Mouse (Mus musculus): ENCODE results near the gene Pigz.
A peak's percentile ranks its signal among the peaks of the same experiment; 100 is the strongest.

The Pigz gene

DNA sequence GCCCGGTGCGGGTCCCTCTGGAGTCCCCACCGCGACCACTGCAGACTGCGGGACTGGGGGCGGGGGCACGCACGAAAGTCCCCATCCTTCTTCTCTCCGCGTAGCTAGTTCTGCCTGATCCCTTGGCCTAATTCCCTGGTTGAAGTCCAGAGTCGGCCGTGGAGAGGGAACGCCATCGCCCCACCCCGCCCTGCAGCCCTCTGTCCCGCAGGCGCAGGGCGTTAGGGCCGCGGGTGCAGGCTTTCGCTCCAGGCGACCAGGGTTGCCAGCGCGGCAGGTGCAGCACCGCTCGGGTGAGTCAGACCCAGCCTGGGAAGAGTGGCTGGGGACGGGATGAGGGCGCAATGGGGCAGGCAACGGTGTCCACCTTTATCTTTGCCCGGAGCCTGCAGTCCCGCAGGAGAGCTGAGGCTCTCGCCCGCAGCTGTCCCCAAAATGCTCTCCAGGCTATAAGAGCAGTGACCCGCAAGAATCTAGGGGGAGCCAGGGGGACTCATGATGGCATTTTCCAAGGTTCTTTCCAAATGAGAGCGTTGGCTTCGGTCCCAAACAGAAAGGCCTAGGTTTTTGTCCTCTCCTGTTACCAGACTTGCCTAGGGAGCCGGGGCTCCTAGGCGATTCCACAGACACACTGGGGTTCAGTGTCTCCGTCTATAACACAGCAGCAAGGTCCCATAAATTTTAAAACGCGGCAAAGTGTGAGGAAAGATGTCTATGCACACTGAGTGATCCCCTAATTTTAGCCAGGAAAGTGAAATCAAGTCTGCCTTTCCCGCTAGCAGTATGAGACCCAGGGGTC, at the start of gene Pigz:
Gene Pigz (plus strand): TSS at position 101 of the 799 bp plus-strand sequence.
- peak; percentile 45 for DNase-seq

DNA sequence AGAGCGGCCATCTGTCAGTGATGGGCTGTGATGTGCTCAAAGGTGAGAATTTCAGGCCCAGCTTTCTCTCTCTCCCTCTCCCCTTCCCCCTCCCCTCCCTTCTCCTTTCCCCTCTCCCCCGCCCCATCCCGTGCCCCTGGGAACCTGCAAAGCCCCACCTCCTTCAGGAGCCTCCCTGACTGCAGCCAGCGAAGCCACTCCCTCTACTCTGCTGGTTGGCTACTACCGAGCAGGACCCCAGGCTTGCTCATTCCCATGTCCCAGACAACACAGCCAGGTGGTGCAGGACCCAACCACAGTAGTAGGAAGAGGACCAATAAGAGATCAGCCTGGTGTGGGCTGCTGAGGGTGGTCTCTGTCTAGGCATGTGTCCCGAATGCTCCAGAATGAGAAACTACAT, 49.7 kb upstream of the Pigz start:
- no peak for DNase-seq

DNA sequence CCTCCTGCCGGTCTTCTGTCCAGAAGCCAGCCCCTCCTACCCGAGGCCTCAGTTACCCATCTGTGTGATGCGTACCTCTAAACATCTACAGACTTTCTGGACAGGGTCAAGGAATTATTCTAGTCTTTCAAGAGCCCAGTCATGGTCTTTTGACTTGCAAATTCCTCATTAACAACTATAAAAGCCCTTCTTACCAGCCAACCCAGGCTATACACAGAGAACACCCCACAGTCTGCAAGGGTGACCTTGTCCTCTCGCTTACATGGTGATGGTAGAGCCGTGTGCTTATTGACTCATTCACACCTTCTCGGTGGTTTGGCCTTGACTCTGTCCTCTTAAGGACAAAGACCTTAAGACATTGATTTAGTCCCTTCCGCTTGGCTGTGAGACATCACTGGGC, 42.7 kb upstream of the Pigz start:
- no peak for DNase-seq

DNA sequence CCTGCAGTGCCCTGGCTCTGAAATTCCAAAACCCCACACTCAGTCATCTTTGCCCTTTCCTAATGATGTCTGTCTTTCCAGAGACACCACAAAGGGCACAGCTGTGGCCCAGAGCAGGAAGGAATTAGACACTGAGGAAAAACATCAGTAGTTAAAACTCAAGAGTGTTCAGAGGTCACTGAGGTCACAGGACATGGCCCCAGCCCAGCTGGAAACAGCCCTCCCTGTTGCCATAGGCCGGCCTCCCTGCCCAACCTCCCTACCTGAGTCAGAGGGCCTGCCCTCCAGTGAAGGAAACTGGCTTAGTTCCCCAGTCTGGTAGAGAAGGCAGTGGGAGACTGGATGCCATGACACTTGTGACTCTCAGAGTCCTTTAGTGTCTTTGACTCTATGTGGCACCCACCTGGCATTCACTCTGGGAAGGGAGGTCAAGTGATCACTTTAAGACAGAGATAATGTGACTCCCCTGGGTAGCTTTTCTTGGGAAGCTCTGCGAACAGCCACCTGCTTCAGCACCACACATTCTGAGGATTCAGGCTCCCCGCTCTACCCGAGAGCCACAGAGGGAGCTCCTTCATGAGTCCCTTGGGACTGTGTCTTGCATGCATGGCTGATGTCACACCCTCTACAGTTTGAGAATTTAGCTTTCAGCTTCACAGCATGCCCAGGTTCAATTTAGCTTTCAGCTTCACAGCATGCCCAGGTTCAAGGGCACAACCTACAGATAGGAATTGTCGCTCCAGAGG, 40.1 kb upstream of the Pigz start:
- no peak for DNase-seq

DNA sequence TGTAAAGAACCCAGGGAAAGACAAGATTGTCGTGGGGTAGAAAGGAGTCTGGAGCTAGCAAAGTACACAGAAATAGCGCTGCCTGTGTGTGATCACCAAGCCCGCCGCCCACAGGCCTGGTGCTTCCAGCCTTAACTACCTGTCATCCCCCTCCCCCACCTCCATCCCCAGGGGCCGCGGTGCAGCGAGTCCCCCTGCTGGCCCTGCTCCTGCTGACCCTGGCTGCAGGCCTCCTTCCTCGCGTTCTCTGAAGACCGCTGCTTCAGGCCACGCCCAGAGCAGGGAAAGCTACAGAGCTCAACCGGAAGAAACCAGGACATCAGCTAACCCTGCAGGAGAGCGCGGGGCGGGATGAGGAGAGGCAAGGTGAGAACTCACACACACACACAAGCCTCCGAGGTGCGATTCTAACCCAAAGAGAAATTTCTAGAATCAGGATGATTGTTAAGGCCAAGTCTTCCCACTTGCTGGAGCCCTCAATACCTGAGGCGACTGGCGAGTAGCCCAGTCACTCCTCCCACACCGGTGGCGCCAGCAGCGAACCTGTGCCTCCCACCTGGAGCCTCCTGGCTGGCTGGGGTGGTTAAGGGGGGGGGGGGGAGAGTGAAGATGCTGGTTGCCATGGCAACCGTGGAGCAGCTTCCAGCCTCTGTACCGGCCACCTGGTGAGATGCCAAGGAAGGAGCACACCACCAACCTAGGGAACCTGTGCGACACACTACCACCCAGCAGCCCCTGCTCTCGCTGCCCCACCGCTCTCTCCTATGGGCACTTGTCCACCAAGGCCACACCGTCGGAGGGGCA, 36.5 kb upstream of the Pigz start:
- peak; percentile 32 for DNase-seq

DNA sequence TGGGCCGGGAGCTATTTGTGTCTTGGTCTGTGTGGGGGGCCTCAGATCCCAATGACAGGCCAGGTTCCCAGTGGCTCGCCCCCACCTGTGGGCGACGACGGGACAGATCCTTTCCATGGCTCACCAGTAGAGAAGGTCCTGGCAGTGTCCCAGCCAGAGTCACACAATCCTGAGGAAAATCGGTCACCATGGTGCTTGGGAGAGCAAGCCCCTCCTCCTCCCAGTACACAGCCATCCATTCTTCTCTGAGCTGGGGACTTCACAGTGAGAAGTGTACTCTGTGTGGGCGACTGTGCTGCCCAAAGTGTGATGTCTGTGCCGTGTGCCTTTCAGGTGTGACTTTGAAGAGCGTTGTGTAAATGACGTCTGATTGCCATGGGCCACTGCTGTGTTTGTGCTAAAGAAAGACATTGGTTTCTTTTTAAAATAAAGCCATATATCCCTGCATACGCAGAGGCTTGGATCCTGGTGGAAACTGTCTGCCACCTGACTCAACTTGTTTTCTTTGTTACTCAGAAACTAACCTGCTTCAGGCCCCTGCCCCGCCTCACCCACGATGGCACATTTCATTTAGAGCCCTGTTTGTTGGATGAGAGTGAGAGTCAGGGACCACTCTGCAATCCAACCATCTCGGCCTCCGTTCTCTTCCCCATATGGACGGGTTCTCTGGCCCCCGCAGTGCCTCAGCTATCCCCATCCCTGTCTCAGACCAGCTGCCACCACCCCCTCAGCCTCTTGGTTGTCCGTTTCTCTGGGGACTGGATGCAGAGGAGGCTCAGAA, 34.9 kb upstream of the Pigz start:
- DNase-seq = no peak

DNA sequence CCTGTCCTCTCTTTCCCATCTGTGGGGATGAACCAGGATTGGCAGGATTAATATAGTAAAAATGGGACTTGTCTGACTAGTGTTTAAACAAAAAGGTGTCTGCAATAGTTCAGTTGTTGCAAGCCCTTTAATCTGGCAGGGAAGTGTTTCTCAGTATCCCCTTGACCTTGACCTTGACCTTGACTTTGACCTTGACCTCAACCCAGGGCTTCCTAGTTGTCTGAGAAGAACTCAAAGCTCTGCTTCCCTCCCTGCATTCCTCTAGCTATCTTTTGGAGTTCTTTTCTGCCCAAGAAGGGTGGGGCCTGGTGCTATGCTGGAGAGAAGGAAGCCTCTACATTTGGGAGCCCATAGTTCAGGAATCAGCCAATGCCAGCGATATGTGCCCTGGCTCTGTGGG, 31.8 kb upstream of the Pigz start:
- DNase-seq = no peak

DNA sequence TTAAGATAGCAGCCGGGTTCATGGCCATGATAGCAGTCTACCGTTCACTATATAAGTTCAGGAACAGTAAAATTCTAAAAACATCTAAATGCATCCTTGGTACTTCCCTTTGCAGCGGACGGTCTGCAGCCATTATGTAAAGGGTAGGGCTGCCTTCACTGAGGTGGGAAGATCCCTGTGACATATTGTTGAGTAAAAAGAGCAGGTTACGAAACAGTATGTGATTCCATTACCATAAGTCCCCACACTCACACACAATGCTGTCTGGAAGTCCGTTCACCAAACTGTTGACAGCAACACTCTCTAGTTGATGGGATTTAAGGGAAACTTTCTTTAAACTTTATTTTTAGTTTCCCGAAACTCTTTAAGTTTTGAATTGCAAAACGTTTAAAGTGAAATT, 30.4 kb upstream of the Pigz start:
- DNase-seq = no peak

DNA sequence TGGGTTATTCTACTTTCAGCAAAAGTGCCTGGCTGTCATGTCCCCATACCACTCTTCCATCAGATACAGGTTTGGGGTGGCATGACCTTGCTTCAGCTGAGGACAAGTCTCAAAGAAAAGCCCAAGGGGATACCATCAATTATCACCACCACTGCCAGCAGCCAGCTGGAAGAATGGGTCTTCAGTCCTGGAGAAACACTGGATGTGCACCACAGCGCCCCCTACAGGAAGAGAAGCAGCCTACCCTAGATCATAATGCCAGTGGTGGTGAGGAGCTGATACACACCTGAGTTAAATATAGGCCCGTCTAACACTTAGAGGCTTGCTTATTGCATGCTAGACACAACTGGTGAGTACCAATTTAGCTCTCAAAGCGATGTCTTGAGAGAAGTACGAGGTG, 28.3 kb upstream of the Pigz start:
- peak; percentile 22 for DNase-seq

DNA sequence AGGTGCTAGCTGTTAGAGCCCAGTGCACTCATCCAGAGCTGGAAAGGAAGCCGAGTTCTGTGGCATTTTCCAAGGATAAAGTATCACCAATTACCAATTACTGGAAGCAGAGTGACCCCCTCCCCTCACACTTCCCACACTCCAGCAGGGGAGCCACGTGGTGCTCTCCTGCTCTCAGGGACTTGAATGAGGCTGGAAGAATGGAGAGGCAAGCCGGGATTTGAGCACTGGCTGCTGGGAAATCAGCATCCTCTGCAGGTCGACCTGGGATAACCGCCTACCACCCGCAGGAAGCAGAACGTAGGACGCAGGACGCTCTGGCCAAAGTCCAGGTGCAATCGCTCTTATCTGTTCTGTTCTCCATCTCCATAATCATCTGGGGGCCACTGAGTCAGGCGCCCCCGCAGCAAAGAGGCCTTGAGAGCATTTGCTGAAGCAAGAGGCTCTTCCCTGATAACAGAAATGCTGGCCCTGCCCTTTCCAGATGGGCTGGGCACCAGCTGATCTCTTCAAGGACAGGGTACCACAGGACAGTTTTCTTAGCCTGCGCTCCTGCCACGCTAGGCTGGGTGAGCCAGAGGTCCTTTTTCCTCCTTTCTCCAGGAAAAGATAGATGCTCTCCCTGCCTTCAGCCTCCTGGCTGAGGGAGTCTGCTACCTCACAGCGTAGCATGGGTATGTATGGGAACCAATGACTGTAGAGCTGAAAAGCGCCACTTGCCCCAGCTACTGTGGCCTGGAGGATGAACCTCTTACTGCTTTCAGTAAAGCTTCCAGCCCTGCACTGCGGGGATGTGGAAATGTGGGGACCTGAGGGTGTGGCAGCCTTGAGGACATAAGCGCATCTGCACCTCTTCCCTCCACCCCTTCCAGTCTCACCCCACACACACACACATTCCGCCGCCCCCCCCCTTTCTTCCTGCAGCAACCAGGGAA, 27.5 kb upstream of the Pigz start:
- no peak for DNase-seq

DNA sequence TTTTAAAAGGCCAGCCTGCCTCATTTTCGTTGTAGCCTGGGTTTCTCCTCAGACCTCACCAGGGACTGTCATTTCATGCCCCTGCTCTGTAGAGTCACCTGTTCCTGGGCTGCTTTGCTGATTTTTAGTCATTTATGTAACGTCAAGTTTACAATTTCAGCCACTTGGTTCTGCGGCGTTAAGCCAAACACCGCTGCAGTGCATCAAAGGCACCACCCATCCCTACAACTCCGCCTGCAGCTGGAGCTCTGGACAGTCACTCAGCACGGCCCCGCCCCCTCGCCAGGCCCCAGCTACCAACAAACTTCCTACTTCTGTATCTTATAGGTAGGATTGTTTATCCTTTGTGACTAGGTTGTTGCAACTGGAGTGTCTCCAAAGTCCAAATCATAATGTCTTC, 26.8 kb upstream of the Pigz start:
- DNase-seq = peak; percentile 34

DNA sequence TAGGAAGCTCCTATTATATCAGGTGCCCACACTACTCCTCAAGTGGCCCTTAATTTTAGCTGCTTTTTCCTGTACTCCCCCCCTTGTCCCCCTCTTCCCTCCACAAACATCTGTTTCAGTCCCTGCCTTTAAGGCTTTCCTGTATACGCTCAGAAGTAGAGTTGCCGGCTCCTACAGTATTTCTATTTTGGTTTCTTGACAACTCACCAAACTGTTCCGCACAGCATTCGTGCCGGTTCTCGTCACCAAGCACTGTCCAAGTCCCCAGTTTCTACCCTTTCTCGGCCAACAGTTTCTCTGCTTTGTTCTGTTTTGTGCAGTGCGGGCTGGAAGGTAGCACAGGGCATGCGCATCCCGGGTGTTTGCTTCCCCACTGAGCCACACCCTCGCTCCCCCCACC, 24.7 kb upstream of the Pigz start:
- no peak for DNase-seq

DNA sequence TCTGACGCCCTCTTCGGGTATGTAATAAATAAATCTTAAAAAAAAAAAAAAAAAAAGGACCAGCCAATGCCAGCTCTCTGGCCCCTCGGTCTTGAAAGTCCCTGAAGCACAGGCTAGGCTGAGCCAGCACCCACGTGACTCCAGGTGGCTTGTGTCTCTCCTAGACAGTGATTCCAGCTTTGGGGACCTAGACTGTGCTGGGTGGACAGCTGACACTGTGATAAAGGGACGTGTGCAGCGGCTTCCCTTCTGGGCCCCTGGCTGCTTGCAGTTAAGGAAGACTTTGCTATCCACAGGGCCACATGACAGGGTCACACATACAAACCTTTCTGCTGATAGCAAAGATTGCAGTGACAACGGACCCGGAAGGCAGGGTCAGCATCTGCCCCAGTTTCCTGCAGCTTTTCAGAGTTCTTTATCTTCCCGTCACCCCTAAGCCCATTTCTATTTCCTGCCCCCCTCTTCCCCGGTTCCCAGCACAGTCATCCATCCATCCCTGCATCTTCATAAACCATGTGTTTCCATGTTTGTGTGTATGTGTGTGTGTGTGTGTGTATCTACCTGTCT, 23.3 kb upstream of the Pigz start:
- no peak for DNase-seq

DNA sequence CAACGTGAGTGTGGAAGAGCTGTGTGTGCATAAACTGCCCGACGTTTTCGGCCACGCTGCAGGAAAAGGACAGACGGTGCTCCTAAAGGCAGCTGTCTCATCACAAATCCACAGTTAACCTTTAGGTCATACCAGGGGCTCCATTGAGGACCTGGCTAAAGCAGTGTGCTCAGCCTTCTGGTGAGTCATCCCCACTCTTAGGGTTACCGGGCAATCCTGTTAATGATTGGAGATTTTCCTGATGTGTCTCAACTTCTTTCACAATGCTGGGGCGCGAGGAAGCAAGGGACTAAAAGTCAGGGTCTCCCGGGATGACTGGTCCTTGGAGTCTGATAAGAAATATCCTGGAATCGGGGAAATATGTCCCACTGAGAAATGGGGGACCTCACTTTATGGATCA, 15.9 kb upstream of the Pigz start:
- no peak for DNase-seq

DNA sequence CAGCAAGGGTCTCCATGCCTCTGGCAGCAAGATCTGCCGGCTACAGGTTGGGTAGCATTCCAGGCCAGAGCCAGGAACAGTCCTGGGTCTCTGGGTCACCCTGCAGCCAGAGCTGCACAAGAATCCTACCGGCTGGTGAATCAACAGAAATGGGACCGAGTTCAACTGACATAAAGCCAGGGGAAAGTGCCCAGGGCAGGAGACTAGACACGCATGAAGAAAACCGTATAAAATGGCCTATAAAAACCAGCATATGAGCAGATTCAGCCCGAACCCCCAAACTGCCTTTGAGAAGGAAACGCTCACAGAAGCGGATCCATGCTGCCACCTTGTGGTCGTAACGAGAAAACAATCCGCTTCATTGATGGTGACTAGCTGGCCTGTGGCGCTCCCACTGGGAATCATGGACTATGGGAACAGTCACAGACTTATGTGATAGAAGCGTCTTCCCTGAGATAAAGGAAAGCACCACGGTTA, 15.4 kb upstream of the Pigz start:
- DNase-seq = peak; percentile 74

DNA sequence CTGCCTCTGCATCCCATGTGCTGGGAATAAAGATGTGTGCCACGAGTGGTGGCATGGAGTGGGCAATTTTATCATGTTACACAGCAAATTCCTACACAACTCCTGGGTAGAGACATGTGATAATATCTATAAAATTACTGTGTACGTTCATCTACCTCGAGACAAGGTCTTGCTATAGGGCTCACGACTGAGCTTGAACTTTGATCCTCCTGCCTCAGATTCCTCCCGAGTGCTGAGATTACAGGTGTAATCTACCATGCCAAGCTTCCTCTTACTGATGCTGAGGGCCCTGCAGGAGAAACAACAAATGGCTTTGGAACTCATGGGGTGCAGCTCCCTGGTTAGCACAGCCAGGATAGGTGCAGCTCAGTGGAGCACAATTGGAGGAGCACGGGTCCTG, 9.3 kb upstream of the Pigz start:
- no peak for DNase-seq

DNA sequence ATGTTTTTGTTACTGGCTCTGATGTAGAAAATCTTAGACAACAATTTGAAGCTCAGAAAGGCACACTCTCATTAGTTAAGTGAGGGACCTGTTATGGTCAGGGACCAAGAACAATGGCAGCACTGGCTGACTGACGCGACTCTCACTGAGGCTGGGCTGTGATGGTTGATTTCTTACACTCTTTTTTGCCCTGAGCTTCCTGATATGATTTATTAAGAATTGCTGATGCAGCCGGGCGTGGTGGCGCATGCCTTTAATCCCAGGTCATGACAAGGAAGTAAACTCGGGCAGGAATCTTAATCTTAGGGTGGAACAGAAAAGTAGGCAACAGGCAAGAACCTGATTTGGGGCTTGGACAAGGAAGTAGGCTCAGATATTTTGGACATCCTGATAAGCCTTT, 7.6 kb upstream of the Pigz start:
- no peak for DNase-seq

DNA sequence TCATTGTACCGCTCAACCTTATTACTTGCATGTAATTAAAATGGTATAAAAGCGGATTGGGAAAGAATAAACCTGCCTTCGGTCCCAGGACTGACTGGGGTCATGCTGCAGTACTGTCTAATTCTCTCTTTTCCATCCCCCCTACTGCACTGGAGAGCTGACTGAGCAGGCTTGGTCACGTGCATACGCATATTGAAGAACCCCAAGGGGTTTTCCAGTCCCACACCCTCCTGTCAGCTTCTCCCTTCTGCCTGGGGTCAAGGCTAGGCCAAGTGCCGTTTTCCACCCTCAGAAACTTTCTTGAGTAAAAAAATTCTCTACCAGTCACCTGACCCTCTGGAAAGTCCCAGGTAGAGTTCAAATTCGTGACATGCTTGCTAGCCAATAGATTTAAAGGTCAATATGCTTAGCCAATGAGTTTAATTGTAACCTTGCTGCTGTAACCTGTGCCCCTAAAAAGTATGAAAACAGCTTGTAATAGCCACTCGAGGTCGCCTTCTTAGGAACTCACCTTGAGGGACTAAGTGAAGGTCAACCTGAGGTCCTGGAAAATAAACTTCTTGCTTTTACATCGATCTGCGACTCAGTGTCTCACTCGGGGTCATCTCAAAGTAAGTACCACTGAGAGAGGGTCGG, 7.0 kb upstream of the Pigz start:
- DNase-seq = no peak

DNA sequence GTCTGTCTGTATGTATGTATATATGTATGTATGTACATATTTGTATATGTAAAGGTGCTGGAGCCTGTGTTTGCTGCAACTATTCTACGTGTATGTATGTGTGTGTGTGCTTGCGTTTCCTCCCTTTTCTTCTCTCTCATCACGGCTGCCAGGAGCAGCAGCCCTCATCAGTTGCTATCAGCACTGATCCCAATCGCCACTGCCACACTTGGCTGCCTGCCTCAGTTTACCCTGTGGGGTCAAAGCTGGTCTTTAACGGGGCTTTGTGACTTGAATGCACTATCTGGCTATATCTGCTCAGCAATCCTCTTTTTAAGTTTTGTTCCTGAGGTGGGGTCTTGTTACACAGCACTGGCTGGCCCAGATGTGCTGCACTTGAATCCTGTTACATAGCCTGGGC, 6.2 kb upstream of the Pigz start:
- DNase-seq = no peak

DNA sequence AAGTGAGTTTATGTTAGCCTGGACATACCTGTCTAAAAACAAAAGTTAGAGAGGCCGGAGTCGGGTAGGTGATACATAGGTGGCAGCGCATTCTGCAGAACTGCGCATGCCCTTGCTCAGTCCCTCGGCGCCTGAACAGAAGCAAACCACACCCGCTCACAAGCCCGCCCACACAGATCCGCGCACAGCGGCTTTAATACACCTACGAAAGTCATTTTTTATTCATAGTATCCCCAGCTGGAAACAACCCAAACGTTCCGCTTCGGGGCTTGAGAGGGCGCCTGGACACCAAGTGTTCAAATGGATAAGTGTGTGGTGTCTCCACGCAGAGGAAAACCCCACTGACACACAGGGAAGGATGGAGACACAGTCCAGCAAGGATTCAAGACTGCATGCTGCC, 2.3 kb upstream of the Pigz start:
- no peak for DNase-seq

DNA sequence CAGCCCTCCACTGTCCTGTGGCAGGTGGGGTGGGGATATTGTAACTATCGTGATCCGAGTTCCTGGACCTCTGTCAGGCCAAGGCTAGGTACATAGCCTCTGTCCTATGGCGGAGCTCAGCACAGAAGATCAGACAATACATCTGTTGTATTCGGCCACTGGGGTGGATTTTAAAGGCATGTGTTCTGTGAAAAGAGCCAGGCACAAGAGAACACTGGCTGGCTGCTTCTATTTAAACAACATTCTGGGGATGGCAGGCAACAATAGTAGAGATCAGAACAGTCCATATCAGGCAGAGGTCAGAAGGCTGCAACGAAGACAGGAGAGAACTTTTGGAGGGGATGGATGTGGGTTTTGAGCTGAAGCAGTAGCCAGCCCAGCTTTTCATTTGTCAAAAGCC, 1.4 kb upstream of the Pigz start:
- no peak for DNase-seq
